Mouse (Mus musculus): Measurements from ENCODE around the gene Trim50.

The Trim50 gene

GRCm38 (mm10) chr5:135352995-135353394 is at the start of gene Trim50:
TSS of gene Trim50 (plus strand) at chr5:135353295.
- DNase-seq (ENCODE audit: low read depth, low spot score): no peak

GRCm38 (mm10) chr5:135306321-135306965 is 46.7 kb upstream of the Trim50 start:
- DNase-seq (ENCODE audit: low read depth, low spot score): no peak

GRCm38 (mm10) chr5:135316177-135316576 is 36.9 kb upstream of the Trim50 start:
- DNase-seq (ENCODE audit: low read depth, low spot score): no peak

- DNase-seq (ENCODE audit: low read depth, low spot score): no peak
Observed at GRCm38 (mm10) chr5:135319856-135320255, 33.2 kb upstream of the Trim50 start.

- no peak for DNase-seq (ENCODE audit: low read depth, low spot score)
Observed at GRCm38 (mm10) chr5:135322197-135322596, 30.9 kb upstream of the Trim50 start.

- no peak for DNase-seq (ENCODE audit: low read depth, low spot score)
Observed at GRCm38 (mm10) chr5:135326121-135326659, 26.9 kb upstream of the Trim50 start.

- no peak for DNase-seq (ENCODE audit: low read depth, low spot score)
Observed at GRCm38 (mm10) chr5:135329471-135329870, 23.6 kb upstream of the Trim50 start.

- DNase-seq (ENCODE audit: low read depth, low spot score): no peak
Observed at GRCm38 (mm10) chr5:135330201-135330600, 22.9 kb upstream of the Trim50 start.

- DNase-seq (ENCODE audit: low read depth, low spot score): no peak
Observed at GRCm38 (mm10) chr5:135331161-135331560, 21.9 kb upstream of the Trim50 start.

GRCm38 (mm10) chr5:135337575-135337974 is 15.5 kb upstream of the Trim50 start:
- no peak for DNase-seq (ENCODE audit: low read depth, low spot score)

GRCm38 (mm10) chr5:135345989-135346388 is 7.1 kb upstream of the Trim50 start:
- DNase-seq (ENCODE audit: low read depth, low spot score): no peak

GRCm38 (mm10) chr5:135346430-135346829 is 6.7 kb upstream of the Trim50 start:
- no peak for DNase-seq (ENCODE audit: low read depth, low spot score)

- DNase-seq (ENCODE audit: low read depth, low spot score): no peak
Observed at GRCm38 (mm10) chr5:135347511-135348011, 5.5 kb upstream of the Trim50 start.

- DNase-seq (ENCODE audit: low read depth, low spot score): no peak
Observed at GRCm38 (mm10) chr5:135349862-135350261, 3.2 kb upstream of the Trim50 start, which contains the start of gene Fkbp6. TSS of gene Fkbp6 (minus strand) at chr5:135350044.

GRCm38 (mm10) chr5:135351606-135352005 is 1.5 kb upstream of the Trim50 start:
- DNase-seq (ENCODE audit: low read depth, low spot score): no peak

- no peak for DNase-seq (ENCODE audit: low read depth, low spot score)
Observed at GRCm38 (mm10) chr5:135353564-135353963, 469 bp downstream of the Trim50 start.

GRCm38 (mm10) chr5:135356090-135356489 is 3.0 kb downstream of the Trim50 start:
- no peak for DNase-seq (ENCODE audit: low read depth, low spot score)

GRCm38 (mm10) chr5:135357556-135357955 is 4.5 kb downstream of the Trim50 start:
- no peak for DNase-seq (ENCODE audit: low read depth, low spot score)

GRCm38 (mm10) chr5:135359772-135360171 is 6.7 kb downstream of the Trim50 start:
- no peak for DNase-seq (ENCODE audit: low read depth, low spot score)

- DNase-seq (ENCODE audit: low read depth, low spot score): no peak
Observed at GRCm38 (mm10) chr5:135362572-135362971, 9.5 kb downstream of the Trim50 start.

GRCm38 (mm10) chr5:135363540-135363939 is 10.4 kb downstream of the Trim50 start:
- DNase-seq (ENCODE audit: low read depth, low spot score): no peak

- DNase-seq (ENCODE audit: low read depth, low spot score): no peak
Observed at GRCm38 (mm10) chr5:135367841-135368240, 14.7 kb downstream of the Trim50 start.

- no peak for DNase-seq (ENCODE audit: low read depth, low spot score)
Observed at GRCm38 (mm10) chr5:135368312-135368711, 15.2 kb downstream of the Trim50 start.

Measured in skeletal muscle tissue, adult 2 months (tissue).